Mouse (Mus musculus): ENCODE results near the gene AY761184.
"Not testable (repeated sequence)": the region's sequence is repeated elsewhere in the genome, so short reads cannot be mapped to it uniquely, and the experiment has no call there.

Gene AY761184

DNA sequence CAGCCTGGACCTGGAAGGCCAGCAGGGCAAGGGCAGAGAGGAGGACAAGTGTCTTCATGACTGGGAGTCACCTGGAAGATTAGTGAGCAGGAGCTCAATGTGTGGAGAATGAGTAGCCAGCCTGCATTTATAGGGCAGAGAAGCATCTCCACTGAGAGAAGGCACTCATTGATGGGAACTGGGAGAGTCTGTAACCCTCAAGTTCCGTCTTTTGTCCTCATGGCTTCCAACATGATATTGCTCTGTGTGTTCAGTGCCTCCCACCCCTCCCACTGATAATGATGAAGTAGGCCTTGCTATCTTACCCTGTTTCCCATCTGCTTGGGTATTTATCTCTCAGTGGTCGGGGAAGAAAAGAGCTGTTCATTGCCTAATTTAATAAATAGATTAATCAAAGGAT lies at the start of gene AY761184:
TSS of gene AY761184 (minus strand) at position 101 of the 400 bp plus-strand sequence.
- DNase-seq (ENCODE audit: low spot score in 2 of 2): not testable (repeated sequence)

DNA sequence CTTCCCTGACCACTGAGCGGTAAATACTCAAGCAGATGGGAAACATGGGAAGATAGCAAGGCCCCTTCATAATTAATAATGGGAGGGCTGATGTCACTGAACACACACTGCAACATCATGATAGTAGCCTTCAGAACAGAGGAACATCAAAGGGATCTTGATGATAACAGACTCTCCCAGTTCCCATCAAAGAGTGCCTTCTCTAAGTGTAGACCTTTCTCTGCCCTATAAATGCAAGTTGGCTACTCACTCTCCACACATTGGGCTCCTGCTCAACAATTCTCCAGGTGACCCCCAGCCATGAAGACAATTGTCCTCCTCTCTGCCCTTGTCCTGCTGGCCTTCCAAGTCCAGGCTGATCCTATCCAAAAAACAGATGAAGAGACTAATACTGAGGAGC lies 37.9 kb downstream of the AY761184 start, which contains the start of gene Defa34:
TSS of gene Defa34 (plus strand) at position 301 of the 400 bp plus-strand sequence.
- DNase-seq (ENCODE audit: low spot score in 2 of 2): not testable (repeated sequence)

DNA sequence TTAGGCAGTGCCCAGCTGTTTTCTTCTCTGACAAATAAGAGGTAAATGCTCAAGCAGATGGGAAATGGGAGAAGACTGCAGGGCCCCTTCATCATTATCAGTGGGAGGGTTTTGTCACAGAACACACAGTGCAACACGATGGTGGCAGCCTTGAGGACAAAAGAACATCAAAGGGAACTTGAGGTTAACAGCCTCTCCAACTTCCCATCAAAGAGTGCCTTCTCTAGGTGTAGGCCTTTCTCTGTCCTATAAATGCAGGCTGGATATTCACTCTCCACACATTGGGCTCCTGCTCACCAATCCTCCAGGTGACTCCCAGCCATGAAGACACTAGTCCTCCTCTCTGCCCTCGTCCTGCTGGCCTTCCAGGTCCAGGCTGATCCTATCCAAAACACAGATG lies 48.0 kb downstream of the AY761184 start, which contains the start of gene Defa17:
TSS of gene Defa17 (plus strand) at position 301 of the 400 bp plus-strand sequence.
- not testable (repeated sequence) for DNase-seq (ENCODE audit: low spot score in 2 of 2)

Measured in right cerebral cortex, adult 2 months (tissue).